Mouse (Mus musculus) kidney, postnatal 10 days (tissue): ENCODE measurements around the gene Uqcr11.

ENCODE experiments used
- DNase-seq: peaks from one replicate; pipeline ENCODE4 v3.0.0; 2021; ENCODE audit warnings: mixed read lengths

Uqcr11 gene

DNA sequence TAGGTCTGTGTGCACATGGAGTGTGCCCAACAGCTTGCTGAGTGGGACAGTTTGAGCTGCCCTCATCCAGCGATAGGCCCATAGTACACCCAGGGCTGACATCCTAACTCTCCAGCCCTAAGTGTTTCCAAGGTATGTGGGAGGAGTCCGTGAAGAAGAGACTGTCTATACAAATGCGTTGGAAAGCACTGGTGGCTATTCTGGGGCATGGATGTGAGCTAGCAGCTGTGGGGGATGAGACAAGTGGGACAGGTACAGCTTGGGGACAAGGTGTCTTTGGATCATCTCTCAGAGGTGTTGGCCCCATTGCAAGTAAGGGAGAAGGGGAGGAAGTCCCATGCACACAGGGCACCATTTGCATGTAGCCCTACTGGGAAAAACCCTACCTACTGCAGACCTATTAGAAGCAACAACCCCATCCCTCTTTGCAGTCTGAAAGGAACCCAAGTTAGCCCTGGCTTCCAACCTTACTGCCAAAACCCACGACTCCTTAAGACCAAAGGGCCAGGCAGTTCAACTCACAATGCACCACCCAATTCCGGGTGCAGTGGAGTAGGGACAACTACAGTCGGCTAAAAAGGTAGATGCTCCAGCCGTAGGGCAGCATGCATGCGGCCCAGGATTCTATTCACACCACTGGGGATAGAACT, 9.0 kb downstream of the Uqcr11 start:
- no peak for DNase-seq

DNA sequence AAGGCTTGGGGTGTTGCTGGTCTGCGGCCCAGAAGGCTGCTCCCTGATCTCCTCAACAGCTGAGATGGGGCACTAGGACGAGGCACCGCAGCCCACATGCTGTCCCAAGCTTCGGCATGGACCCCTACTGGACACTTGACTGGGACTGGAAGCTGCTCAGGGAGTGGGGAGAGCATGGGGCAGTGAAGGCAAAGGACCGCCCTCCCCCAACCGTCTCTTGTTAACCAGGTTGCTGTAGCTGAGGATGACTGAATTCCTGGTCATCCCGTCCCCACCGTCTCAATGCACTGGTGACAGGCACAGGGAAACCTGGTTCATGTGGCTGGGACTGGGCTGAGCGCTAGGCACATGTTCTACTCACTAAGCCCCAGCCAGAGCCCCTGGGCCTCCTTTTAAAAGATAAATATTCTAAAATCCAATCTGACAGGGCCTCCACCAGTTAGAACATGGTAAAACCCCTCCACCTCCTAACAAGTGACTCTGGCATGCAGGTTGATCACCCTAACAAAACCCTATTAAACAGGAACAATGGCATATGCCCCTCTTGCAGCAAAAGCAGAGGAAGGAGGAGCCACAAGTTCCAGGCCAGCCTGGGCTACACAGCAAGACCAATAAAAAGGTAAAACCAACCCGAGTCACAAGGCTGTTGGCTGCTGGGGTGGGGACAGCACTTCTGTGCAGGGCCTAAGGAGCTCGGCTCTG, 9.7 kb downstream of the Uqcr11 start:
- DNase-seq, result no peak

DNA sequence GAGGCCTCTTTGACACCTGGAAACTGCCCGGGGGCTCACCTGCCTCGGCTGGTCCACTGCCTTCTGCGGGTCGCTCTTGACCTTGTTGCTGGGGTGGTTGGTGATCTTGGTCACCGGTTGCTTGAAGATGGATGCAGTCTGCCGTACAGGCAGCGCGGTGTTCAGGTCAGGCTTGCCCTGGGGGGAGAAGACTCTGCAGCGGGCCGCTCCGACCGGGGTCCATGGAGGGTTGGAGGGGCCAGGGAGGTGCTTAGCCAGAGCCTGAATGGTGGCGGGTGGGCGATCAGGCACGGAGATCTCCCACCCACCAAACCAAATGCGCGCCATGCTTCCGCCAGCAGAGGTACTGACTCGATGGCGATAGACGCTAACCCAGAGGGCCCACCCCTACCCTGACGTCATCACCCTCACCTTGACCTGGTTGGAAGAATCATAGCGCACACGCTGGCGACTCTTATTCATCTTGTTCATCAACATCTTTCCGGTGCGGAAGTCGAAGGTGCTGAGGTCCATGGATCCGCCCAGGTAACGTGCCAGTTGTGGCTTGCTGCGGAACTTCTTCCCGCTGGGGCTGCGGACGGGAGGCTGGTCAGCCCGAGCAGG, 11.5 kb downstream of the Uqcr11 start:
- no peak for DNase-seq

DNA sequence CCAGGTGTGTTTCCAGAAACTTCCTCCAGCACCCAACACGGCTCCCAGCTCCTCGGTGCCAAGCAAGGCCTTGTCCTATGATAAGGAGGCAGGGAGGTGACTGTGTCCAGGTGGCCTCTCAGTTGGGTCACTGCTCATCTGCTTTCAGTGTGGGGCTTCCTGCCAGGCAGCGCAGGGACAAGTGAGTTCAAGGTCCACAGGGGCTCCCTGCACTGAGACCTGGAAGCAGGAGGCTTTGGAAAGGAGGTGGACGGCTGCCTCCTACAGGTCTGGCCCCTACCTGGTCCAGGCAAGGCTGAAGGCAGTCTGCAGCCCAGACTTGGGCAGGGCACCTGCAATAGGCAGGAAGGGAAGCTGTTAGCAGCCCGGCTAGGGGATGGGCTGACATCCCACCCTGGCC, 13.9 kb downstream of the Uqcr11 start:
- DNase-seq, result peak; percentile 58

DNA sequence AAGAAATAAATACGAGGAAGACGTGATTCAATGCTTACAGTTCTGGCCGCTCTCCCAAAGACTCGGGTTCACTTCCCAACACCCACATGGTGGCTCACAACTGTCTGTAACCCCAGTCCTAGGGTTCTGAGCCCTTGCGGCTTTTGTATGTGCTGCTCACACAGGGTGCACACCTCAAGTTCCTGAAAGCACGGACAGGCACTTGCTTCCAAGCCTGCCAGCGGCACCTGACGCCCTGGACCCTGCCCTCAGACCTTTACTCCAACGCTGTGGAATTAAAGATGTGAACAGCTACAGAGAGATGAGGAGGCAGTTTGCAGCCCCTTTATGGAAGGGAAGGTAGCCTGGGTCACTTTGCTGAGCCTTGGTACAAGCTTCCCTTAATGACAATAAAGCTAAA, 15.9 kb downstream of the Uqcr11 start:
- DNase-seq, result no peak

DNA sequence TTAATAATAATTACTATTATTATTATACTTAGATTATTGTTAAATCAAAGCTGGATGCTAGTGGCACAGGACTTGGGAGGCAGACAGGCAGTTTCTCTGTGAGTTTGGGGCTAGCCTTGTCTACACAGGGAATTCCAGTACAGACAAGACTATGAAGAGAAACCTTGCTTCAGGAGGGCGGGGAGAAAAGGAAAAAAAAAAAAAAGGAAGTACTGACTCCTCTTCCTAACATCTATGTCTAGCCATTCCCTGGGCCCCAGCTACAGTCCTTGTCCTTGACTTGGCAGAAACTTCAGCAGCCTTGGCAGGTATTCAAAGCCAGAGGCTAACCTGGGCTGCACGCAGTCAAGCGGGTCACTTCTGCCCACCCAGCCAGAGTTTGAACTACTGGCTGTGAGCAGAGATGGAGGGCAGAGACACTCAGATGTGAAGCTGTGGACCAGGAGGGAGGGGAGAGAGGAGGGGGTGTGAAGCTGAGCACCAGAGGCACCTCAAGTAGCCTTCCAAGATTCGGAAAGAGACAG, 17.4 kb downstream of the Uqcr11 start:
- DNase-seq, result no peak

DNA sequence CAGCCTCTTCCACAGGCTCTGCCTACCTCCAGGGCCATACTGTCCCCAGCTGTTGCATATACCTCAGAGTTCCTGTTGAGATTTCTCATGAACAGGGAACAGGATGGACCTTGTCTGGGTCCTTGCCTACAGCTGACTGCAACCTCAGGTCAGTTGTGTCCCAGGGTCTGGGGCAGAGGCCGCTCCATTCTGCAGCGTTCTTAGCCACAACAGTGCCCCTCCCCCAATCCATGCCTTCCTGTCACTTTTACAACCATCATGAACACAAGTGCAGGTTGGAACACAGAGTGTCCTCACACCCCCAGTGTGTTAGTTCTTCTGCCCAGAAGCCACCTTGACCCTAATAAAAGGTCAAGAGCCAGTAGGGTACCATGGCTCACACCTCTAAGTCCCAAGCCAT, 17.9 kb downstream of the Uqcr11 start:
- DNase-seq, result no peak

DNA sequence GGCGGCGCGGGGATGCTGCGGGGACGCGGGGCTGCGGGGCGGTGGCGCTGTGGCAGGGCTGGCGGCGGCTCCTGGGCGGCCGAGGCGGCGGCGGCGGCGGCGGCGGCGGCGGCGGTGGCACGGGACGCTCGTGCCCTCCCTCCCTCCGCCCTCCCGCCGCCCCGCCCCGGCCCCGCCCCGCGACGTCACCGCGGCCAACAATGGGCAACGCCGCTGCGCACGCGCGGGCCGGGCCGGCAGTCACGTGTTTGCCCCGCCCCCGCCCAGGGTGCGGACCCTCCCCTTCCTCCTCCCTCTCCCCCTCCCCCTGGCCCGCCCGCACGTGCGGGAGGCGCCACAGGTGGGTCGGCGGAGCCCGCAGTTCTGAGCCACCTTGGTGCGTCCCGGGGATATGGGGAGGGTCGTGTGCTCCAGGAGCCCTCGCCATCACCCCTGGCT, 19.1 kb downstream of the Uqcr11 start, which contains the start of gene Mex3d:
Gene Mex3d, minus strand, starts transcription at position 138 of the 438 bp plus-strand sequence.
- DNase-seq, result peak; percentile 96

DNA sequence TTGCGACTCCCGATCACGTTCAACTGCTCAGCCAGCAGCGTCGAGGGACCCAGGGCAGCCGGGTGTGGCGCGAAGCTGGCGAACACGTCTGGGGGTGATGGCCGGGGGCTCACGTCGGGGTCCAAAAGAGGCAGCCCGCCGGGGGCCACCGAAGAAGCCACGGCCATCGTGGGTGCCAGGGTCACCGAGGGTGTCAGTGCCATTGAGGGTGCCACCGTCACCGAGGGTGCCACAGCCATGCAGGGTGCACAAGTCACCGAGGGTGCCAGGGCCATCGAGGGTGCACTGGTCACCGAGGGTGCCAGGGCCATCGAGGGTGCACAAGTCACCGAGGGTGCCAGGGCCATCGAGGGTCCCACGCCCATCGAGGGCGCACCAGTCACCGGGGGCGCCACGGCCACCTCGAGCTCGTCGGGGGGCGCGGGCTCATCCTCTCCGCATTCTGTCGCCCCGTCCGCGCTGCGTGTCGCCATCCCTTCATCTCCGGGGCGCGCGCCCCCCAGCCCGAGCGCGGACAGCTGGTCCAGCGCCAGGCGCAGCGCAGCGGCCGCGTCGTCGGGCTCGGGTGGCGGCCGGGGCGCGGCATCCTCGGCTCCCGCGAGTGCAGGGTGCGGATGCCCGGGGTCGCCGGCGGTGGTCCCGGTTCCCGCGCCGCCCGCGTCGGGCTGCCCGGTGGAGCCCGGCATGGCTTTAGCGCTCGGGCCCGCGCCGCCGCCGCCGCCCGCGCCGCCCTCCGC, 19.7 kb downstream of the Uqcr11 start:
- peak; percentile 64 for DNase-seq

DNA sequence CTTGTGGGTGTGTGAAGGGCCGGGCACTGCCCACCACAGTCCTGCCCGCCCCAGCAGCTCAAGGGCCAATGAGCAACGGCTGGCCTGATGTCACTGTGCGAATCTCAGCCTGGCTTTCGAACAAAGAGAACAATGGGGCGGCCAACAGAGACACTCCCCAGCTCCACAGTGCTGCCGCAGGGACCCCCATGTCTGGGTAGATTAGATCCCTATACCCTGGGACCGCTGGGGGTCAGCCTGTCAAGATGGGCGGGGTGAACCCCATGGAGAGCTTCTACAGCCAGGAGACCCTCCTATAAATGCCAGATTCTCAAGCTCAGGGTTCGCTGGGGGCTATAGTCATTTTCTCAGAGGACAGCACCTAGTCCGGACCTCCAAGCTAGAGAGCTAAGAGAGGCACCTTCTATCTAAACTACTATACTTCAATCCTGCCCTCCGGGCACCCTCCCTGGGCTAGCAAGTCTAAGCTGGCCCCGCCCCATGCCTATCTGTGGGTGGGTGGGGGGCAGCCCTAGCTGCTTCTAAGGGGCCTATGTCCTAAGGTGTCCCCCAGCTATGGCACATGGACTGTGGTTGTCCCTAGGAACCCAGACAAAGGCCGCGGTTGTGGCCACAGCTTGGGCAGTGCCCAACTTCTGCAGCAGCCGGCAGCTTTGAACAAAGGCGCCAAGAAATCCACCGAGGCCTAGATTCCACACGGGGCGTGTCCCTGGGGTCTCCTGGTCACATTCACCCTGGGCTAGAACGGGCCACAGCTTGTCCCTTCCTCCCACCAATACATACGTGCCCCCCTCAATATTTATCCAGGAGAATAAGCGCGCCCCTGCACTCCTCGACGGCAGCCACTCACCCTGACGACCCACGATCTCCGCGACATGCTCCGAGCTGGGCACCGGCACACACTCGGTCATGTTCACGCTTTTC, 20.6 kb downstream of the Uqcr11 start:
- peak; percentile 72 for DNase-seq

DNA sequence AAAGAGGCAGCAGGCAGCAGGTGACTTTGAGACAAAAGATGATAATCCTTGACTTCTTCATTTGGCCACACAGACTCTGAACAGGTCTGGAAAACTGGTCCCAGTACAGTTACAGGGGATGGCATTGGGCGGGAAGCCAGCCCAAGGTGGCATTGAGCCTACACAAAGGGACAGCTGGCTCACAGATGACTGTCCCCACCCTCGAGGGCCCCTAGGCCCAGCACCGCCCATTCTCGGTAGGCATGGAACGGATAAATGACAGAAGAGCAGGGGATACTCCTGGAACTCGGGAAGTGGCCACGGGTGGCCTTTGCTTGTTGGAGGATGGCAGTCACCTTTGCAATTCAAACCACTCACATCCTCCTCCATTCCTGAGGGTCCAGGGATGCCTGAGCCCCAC, 21.3 kb downstream of the Uqcr11 start:
- no peak for DNase-seq

DNA sequence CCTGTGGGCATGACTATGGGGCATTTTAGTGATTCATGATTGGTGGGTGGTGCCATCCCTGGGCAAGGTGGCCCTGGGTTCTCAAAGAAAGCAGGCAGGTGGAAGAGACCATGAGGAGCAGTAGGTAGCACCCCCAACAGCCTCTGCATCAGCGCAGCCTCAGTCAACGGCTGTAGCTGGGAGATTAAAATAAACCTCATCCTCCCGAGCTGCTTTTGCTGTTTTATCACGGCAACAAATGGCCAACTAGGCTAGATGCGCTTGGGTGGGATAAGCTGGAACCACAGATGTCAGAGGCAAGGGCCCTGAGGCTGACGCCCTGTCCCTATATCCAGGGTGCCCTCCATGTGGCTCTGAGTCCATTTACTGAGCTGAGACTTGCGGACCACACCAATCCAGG, 21.9 kb downstream of the Uqcr11 start:
- DNase-seq, result no peak

DNA sequence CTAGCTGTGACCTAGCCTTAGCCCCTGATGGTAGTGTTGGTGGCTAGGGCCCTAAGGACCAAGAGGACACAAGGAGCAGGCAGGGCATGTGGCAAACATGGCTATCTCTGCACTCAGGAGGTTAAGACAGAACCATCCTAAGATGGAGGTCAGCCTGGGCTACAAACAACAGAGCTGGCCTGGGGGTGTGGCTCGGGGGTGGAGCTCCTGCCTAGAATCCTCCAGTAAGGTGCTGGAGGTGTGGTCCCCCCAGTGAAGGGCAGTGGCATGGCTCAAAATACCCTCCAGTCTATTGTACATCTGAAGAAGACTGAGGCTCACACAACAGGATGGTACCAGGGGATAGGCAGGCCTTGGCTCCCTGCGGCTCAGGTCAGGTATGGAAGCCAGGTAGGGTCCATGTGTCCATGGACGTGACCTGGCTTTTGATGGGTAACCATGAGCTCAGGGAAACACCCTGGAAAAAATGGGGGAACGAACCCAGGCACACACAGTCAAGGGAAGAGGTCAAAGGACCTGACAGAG, 22.5 kb downstream of the Uqcr11 start:
- no peak for DNase-seq

DNA sequence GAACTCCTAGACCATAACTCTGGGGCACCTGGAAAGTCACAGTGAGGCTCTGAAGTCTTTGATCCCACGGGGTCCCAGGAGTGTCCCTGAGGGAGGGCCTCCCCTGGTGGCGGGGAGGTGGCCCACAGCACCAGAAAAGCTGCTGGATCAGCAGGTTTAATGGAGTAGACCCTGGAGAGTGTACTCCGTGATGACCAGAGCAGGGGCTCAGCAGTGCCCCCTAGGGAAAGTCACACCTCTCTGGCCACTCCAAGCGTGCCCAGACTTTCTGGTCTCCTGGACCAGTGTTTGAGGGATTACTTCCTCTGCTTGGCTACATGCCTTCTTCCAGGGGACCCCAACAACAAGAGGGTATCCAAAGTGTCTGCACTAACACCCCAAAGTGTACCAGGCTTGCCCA, 23.2 kb downstream of the Uqcr11 start:
- no peak for DNase-seq

DNA sequence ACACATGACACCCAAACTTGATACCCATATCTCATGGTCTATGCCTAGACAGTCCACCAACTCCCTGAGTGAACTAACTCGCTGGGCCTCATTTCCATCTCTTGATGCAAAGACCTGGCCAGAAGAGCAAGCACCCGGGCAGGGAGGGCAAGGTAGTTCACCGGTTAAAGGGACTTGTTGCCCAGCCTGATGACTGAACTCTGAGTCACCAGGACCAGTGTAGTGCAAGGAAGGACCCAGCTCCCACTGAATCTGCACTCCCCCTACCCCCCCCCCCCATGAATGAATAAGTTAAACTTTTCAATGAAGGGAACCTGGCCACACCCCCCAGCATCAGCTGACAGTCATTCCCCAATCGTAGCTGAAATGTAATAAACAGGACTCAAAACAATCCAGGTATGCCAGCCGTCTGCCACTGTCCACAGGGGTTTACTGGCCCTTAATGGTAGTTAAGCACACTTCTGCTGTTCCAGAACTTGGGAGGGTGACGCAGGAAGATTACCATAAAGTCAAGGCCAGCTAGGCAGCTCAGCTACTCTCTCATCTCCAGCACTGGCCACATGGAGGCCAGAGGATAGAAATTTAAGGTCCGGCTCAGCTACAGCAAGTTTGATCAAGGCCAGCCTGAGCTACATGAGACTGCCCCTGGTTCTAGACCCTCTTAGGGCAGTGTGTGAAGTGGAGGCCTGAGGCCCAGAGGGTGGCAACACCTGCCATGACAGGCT, 23.8 kb downstream of the Uqcr11 start:
- DNase-seq, result no peak

DNA sequence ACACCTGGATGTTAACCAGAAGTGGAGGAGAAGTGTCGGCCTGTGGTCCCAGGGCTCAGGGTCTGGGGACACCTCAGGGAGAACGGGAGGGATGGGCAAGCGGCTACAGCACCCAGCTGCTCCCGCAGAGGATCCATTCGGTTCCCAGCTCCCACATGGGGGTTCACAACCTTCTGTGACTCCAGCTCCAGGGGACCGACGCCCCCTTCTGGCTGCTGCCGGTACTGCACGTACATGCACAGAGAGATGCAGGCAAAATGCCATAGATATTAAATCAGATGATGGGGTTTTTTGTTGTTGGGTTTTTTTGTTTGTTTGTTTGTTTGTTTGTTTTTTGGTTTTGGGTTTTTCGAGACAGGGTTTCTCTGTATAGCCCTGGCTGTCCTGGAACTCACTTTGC, 28.9 kb downstream of the Uqcr11 start:
- peak; percentile 62 for DNase-seq

DNA sequence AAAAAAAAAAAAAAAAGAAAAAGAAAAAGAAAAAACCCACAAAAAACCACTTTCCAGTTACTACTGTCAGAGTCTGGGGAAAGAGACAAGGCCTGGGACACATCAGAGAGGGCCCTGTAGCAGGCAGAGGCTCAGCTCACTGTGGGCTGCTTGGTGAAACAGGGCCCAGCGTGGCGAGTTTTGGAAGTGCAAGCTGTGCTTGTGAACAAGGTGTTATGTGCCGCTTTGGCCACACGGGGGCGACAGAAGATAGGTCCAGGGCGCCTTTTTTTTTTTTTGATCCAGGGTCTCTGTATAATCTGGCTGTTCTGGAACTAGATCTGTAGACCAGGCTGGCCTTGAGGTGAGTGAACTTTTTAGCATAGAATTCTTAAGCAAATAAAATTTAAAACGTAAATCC, 30.5 kb downstream of the Uqcr11 start:
- DNase-seq, result peak; percentile 97

DNA sequence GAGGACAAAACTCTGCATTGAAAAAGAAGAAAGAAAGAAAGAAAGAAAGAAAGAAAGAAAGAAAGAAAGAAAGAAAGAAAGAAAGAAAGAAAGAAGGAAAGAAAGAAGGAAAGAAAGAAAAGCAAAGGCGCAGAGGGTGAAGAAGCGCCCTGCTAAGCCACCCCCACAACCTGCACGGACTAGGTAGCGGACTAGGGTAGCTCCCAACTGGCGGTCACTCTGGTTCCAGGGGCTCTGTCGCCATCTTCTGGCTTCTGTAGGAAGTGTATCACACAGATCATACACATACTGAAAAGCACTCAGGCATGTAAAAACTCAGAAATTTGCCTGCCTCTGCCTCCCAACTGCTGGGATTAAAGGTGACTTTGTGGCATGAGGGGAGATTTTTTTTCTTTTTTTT, 32.6 kb downstream of the Uqcr11 start:
- peak; percentile 88 for DNase-seq

DNA sequence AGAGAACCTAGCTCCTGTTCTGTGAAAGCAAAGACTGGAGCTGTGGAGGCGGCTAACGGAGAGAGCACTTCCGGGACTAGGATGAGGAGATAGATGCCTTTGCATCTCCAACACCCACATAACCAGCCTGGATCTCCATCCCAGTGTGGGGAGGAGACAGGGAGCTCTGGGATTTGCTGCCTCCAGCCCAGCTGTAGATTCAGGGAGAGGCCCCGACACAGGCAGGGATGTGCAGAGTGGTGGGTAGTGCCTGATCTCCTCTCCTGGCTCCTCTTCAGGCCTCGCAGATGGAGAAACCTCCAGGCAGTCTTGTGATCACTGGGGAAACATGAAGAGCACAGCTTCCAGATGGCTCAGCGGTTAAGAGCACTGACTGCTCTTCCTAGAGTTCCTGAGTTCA, 33.9 kb downstream of the Uqcr11 start:
- no peak for DNase-seq

DNA sequence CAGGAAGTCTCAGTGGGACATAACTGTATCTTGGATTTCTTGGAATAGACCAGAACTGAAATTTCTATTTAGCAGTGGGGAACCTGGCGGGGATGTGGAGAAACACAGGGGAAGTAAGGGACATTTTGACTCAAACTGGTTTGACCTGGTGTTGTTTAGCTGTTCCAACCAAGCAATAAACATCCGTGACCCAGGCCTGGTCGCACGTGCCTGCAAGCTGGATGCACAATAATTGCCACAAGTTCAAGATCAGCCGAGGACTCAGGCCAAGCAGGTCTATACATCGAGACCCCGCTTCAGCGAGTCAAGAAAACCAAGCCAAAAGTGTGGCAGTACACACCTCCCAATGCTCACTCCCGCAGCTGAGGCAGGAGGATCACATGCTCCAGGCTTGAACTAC, 34.6 kb downstream of the Uqcr11 start:
- no peak for DNase-seq

DNA sequence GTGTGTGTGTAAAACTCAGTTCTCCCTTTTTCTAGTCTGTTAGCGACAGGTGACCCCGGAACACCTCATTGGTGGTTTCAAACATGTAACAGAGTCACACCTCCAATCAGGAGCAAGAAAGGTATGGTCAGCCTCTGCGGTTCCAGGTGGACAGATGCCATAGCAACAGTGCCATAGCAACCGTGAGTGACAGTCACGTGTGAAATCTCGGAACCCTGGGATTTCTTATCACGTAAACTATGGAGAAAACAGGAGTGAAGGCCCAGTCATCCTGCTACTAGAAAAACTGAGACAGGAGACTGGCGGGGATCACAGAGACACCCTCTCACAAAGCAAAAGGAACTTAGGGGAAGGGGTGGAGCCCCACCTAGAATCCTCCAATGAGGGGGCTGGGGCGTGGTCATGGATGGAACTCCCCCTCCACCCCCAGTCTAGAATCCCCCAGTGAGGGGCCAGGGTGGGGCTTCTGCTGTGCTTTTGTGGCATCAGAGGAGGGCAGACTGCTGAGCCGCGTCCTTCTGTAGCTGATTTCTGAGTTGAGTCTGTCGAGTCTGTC, 35.1 kb downstream of the Uqcr11 start:
- peak; percentile 71 for DNase-seq
